Mouse (Mus musculus): ENCODE data around the gene Msl2.

Msl2 gene

DNA sequence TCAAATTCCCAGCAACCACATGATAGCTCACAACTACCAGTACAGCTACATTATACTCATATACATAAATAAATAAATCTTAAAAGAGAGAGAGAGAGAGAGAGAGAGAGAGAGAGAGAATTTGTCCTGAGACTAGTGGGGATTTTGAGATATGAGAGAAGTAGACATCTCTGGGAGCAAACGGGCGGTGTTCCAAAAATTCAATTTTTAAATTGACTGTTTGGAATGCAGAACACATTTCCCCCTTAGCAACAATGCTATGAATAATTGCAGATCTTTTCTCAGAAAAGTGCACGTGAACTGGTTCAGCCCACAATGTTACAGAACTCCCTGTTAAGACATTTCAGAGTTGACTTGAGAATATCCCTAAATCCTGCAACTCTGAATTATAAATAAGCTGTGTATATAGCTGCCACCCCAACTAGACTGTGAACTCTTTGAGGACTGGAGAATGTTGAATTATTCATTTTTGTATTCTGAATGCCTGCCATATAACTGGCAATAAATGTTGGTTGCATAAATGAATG lies 8.8 kb upstream of the Msl2 start:
- ChIA-PET CTCF (no interaction called here), POLR2A (interaction anchor here in 1 of 4 experiments (0.7 to 1.8 kb wide), 3 partner anchors 9 to 30 kb away, joined by 3 to 6 read pairs (median 3); partner anchors contain the start of gene Msl2)

GRCm38 (mm10) chr9:101069781-101070180 lies 4.1 kb upstream of the Msl2 start:
- CTCF ChIA-PET = interaction anchor here in 3 of 4 experiments (0.5 to 1.7 kb wide), 13 partner anchors 8 to 100 kb away, joined by 3 to 10 read pairs (median 3); partner anchors contain the start of gene Pccb (in 1 of the 3)
- POLR2A ChIA-PET = interaction anchor here in 2 of 4 experiments (0.6 to 2.4 kb wide), 13 partner anchors 8 to 568 kb away, joined by 3 to 14 read pairs (median 4); partner anchors contain the start of gene Pccb (in 2 of the 2)

GRCm38 (mm10) chr9:101072506-101072905 lies 1.4 kb upstream of the Msl2 start:
- ChIA-PET POLR2A (interaction anchor here (0.7 to 4.8 kb wide), 19 partner anchors 9 to 429 kb away, joined by 3 to 66 read pairs (median 9); partner anchors contain the start of gene Pccb (in 2 of the 4)), CTCF (no interaction called here)

- ChIA-PET CTCF (interaction anchor here in 2 of 4 experiments (0.5 to 1.5 kb wide), 3 partner anchors 29 to 87 kb away, joined by 4 to 5 read pairs (median 4); no protein-coding TSS in a partner anchor), POLR2A (interaction anchor here (0.5 to 4.8 kb wide), 42 partner anchors 9 to 1638 kb away, joined by 3 to 66 read pairs (median 4); partner anchors contain the start of genes Pccb (in 3 of the 4) and Ppp2r3a (in 1 of the 4))
Observed at GRCm38 (mm10) chr9:101073041-101073986, 587 bp upstream of the Msl2 start.

DNA sequence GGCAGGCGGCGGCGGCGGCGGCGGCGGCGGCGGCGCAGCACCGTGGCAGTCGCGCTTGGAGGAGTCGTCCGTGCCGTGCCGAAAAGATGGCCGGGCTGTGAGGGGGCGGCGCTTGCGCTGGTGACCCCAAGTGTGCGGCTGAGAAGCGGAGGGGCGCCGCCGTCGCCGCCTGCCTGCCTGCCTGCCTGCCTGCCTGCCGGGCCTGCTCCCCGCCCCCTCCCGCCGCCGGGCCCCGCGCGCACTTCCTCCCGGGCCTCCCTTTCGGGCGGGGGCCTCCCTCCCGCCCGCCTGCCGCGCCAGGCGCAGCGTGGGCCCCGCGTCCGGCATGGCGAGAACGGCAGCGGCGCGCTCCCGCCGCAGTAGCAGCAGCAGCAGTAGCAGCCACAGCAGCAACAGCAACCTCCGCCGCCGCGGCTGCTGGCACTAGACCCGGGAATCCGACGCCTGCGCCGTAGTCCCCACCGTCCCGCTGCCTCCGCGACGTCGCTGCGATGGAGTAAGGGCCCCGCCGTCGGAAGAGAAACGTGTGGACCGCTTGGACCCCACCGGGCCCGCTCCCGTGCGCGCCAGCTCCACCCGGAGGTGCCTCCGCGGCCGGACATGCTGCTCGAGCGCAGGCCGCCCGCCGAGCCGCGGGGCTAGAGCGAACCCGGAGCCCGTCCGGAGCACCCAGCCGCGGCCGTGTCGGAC lies 576 bp downstream of the Msl2 start:
- ChIA-PET CTCF (interaction anchor here in 1 of 4 experiments (1.5 kb wide), 1 partner anchor 85 kb away, joined by 4 read pairs; no protein-coding TSS in a partner anchor), POLR2A (interaction anchor here (0.5 to 4.8 kb wide), 31 partner anchors 10 to 529 kb away, joined by 3 to 66 read pairs (median 5); partner anchors contain the start of genes Pccb (in 3 of the 4) and Ppp2r3a (in 1 of the 4))

GRCm38 (mm10) chr9:101075091-101075581 lies 1.2 kb downstream of the Msl2 start:
- ChIA-PET CTCF (no interaction called here), POLR2A (interaction anchor here in 3 of 4 experiments (1.4 to 4.8 kb wide), 6 partner anchors 9 to 43 kb away, joined by 3 to 66 read pairs (median 10); partner anchors contain the start of gene Pccb (in 1 of the 3))

GRCm38 (mm10) chr9:101075694-101076093 lies 1.8 kb downstream of the Msl2 start:
- CTCF ChIA-PET = no interaction called here
- POLR2A ChIA-PET = interaction anchor here in 1 of 4 experiments (1.1 to 4.8 kb wide), 3 partner anchors 15 to 41 kb away, joined by 3 to 66 read pairs (median 6); partner anchors contain the start of gene Pccb

DNA sequence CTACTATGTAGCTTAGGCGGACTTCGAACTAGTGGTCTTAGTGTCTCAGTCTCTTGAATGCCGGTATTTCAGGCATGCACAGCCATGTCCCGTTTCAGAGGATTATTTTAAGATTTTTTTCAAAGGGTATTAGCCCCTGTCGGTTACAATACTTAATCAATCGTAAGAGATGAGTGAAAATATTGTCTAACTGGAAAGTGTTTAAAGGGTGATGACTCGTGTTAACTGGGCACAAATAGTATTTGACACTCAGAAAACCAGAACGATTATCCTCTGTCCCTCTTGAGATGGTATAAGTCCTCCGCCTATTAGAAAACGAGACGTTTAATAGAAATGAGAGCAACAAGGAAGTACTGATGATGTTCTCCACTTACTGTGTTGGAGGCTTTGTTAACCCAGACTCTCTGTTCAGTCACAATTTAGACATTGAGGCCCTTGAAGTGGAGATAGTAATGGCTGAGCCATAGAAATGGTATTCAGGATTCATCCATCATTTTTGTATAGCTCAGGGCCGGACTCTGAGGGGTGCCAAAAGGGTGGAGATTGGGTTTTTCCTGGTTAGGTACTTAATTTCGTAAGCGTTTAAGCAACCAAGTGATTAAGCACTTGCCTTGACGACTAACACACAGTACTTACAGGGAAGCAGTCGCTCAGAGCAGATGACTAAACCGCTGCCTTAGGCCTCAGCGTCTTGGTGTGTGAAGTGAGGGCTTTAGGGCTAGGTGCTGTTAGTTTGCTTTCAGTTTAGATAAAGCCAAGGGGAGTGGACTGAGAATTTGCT lies 2.4 kb downstream of the Msl2 start:
- CTCF ChIA-PET = interaction anchor here in 1 of 4 experiments (0.5 kb wide), 1 partner anchor 73 kb away, joined by 3 read pairs; no protein-coding TSS in a partner anchor
- POLR2A ChIA-PET = interaction anchor here in 2 of 4 experiments (0.6 to 4.8 kb wide), 8 partner anchors 15 to 42 kb away, joined by 3 to 66 read pairs (median 4); partner anchors contain the start of gene Pccb (in 2 of the 2)

DNA sequence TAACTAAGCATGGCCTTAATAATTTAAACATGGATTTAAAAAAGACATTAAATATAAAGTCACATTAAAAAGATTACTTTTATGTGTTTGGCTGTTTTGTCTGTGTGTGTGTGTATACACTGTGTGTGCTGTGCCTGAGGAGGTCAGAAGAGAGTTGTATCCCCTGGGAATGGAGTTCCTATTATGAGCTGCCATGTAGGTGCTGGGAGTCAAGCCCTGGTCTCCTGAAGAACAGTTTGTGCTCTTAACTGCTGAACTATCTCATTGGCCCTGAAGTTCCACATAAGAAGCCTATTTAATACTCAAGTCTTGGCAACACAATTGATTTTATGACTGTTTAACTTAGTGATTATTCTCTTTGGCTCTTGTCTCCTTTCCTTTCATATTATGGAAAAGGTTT lies 3.6 kb downstream of the Msl2 start:
- POLR2A ChIA-PET = interaction anchor here in 2 of 4 experiments (0.7 to 1.7 kb wide), 7 partner anchors 17 to 168 kb away, joined by 3 to 10 read pairs (median 4); partner anchors contain the start of gene Pccb (in 1 of the 2)
- CTCF ChIA-PET = interaction anchor here in 1 of 4 experiments (1.3 kb wide), 1 partner anchor 7 kb away, joined by 3 read pairs; no protein-coding TSS in a partner anchor

DNA sequence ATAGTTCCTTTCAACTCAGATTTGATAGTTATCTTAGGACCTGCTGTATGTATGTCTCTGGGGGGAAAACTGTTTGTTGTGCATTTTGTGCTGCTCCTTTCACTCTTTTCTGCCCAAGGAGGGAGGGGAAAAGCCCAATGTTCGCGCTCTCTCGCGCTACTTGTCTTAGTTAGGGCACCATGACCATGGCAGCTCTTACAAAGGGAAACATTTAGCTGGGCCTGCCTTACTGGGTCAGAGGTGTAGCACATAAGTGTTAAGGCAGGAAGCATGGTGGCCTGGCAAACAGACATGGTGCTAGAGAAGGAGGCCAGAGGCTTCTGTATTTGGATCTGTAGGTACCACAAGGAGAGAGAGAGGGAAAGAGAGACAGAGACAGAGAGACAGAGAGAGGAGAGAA lies 4.7 kb downstream of the Msl2 start:
- CTCF ChIA-PET = interaction anchor here in 1 of 4 experiments (1.3 kb wide), 1 partner anchor 9 kb away, joined by 3 read pairs; no protein-coding TSS in a partner anchor
- POLR2A ChIA-PET = interaction anchor here in 2 of 4 experiments (0.6 to 1.7 kb wide), 7 partner anchors 17 to 47 kb away, joined by 3 to 10 read pairs (median 3); partner anchors contain the start of gene Pccb (in 2 of the 2)

- ChIA-PET CTCF (interaction anchor here in 1 of 4 experiments (0.7 to 0.9 kb wide), 2 partner anchors 10 to 48 kb away, joined by 3 read pairs; no protein-coding TSS in a partner anchor), POLR2A (interaction anchor here in 2 of 4 experiments (0.5 to 1.3 kb wide), 7 partner anchors 10 to 567 kb away, joined by 3 to 5 read pairs (median 4); partner anchors contain the start of gene Pccb (in 2 of the 2))
Observed at GRCm38 (mm10) chr9:101080046-101080685, 6.3 kb downstream of the Msl2 start.

GRCm38 (mm10) chr9:101083728-101084127 lies 9.8 kb downstream of the Msl2 start:
- CTCF ChIA-PET = interaction anchor here in 2 of 4 experiments (0.7 to 2.3 kb wide), 4 partner anchors 10 to 80 kb away, joined by 3 to 10 read pairs (median 4); no protein-coding TSS in a partner anchor
- POLR2A ChIA-PET = interaction anchor here in 3 of 4 experiments (0.7 to 2.8 kb wide), 13 partner anchors 9 to 49 kb away, joined by 3 to 24 read pairs (median 4); partner anchors contain the start of genes Msl2 (in 1 of the 3) and Pccb (in 1 of the 3)

DNA sequence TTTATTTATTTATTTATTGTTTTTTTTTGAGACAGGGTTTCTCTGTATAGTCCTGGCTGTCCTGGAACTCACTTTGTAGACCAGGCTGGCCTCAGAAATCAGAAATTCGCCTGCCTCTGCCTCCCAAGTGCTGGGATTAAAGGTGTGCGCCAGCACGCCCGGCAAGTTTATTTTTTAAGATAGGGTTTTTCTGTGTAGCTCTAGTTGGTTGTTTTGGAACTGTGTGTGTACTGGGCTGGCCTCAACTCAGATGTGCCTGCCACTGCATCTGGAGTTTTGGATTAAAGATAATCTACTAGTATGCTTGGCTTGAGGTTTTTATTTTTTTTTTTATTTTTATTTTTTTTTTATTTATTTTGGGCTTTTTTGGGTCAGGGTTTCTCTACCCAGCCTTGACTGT lies 21.5 kb downstream of the Msl2 start:
- POLR2A ChIA-PET = interaction anchor here in 1 of 4 experiments (1.3 to 2.7 kb wide), 6 partner anchors 11 to 61 kb away, joined by 4 to 17 read pairs (median 6); partner anchors contain the start of genes Msl2 and Pccb
- CTCF ChIA-PET = interaction anchor here in 2 of 4 experiments (0.7 to 2.1 kb wide), 3 partner anchors 11 to 86 kb away, joined by 3 to 10 read pairs (median 3); no protein-coding TSS in a partner anchor

- ChIA-PET CTCF (no interaction called here), POLR2A (interaction anchor here in 1 of 4 experiments (0.6 to 2.3 kb wide), 4 partner anchors 12 to 62 kb away, joined by 4 to 10 read pairs (median 4); partner anchors contain the start of gene Pccb)
Observed at GRCm38 (mm10) chr9:101096461-101096860, 22.6 kb downstream of the Msl2 start.

DNA sequence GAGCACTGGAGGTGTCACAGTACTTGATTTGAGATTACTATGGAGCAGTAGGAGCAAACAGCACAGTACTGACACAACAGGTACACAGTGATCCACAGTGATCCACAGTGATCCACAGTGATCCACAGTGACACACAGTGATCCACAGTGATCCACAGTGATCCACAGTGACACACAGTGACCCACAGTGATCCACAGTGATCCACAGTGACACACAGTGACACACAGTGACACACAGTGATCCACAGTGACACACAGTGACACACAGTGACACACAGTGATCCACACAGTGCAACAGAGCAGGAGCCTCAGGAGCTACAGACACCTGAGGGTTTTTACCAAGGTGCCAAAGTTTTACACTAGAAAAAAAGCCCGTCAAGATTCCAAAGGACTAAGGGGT lies 23.6 kb downstream of the Msl2 start:
- ChIA-PET CTCF (interaction anchor here in 3 of 4 experiments (0.6 kb wide), 3 partner anchors 12 kb away, joined by 3 to 12 read pairs (median 8); no protein-coding TSS in a partner anchor), POLR2A (interaction anchor here (0.6 to 1.4 kb wide), 7 partner anchors 12 to 36 kb away, joined by 4 to 24 read pairs (median 9); no protein-coding TSS in a partner anchor)

DNA sequence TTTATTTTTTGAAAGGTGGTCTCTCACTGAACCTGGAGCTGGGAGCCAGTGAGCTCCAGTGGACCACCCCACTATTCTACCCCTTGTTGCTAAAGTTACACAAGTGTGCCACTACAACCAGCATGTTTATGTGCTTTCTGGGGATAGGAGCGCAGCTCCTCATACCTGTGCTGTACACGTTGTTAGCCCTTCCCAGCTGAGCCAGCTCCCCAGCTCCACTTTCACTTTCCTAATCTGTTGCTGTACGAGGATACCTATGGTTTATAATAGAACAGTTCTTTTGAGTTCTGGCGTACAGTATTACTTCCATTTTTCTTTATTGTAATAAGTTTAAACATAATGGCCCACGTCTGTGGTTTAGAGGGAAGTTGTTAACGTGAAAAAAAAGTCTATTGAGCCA lies 25.5 kb downstream of the Msl2 start:
- ChIA-PET CTCF (no interaction called here), POLR2A (interaction anchor here in 3 of 4 experiments (0.6 to 1.4 kb wide), 12 partner anchors 9 to 456 kb away, joined by 3 to 9 read pairs (median 3); partner anchors contain the start of gene Msl2 (in 1 of the 3))

Measured in embryonic stem cell, embryonic (primary cell).